Mouse (Mus musculus): Measurements from ENCODE around the gene Ccr9. TPM values are rescaled to one million over a fixed set of nuclear protein-coding genes. Genes with fewer than 3 reads are reported as not detected.
"Not testable (repeated sequence)": the region's sequence is repeated elsewhere in the genome, so short reads cannot be mapped to it uniquely, and the experiment has no call there.

The Ccr9 gene
- polyA plus RNA-seq, 1 experiment from 2014 or later, result 0.18 TPM

GRCm38 (mm10) chr9:123734133-123734532, 55.9 kb downstream of the Ccr9 start:
- 72% methylated on average over 3 of the region's 3 CpGs for WGBS
- no peaks in the 10 kb centered on the region for H3K36me3 ChIP-seq (ENCODE audit: control insufficient read depth, insufficient read depth, low read length)
- ATAC-seq (ENCODE audit: low FRiP score, low TSS enrichment), result no peak
- H3K9ac ChIP-seq (ENCODE audit: low read depth, low read length), result no peak overlapping the region
- no peaks in the 10 kb centered on the region for H3K4me1 ChIP-seq (ENCODE audit: control insufficient read depth, insufficient read depth, low read length)
- no peaks in the 10 kb centered on the region for H3K27me3 ChIP-seq (ENCODE audit: control insufficient read depth, insufficient read depth, low read length)
- no peaks in the 10 kb centered on the region for H3K9me3 ChIP-seq (ENCODE audit: control insufficient read depth, low read length)
- no peak overlapping the region for H3K4me2 ChIP-seq (replicated peaks; ENCODE audit: low read depth, low read length)
- H3K4me3 ChIP-seq (ENCODE audit: low read length), result no peak overlapping the region
- no peak overlapping the region for H3K27ac ChIP-seq (ENCODE audit: low read depth, low read length)

GRCm38 (mm10) chr9:123740799-123741198, 62.6 kb downstream of the Ccr9 start:
- no peak overlapping the region for H3K4me3 ChIP-seq (ENCODE audit: low read length)
- no peaks in the 10 kb centered on the region for H3K4me1 ChIP-seq (ENCODE audit: control insufficient read depth, insufficient read depth, low read length)
- H3K27ac ChIP-seq (ENCODE audit: low read depth, low read length), result no peak overlapping the region
- no peak overlapping the region for H3K9ac ChIP-seq (ENCODE audit: low read depth, low read length)
- H3K9me3 ChIP-seq (ENCODE audit: control insufficient read depth, low read length), result no peaks in the 10 kb centered on the region
- H3K36me3 ChIP-seq (ENCODE audit: control insufficient read depth, insufficient read depth, low read length), result no peaks in the 10 kb centered on the region
- 88% methylated on average over 4 of the region's 4 CpGs for WGBS
- no peak for ATAC-seq (ENCODE audit: low FRiP score, low TSS enrichment)
- no peak overlapping the region for H3K4me2 ChIP-seq (replicated peaks; ENCODE audit: low read depth, low read length)
- H3K27me3 ChIP-seq (ENCODE audit: control insufficient read depth, insufficient read depth, low read length), result no peaks in the 10 kb centered on the region

- H3K36me3 ChIP-seq (ENCODE audit: control insufficient read depth, insufficient read depth, low read length); H3K27ac ChIP-seq (ENCODE audit: low read depth, low read length); H3K4me1 ChIP-seq (ENCODE audit: control insufficient read depth, insufficient read depth, low read length); H3K4me2 ChIP-seq (replicated peaks; ENCODE audit: low read depth, low read length); H3K27me3 ChIP-seq (ENCODE audit: control insufficient read depth, insufficient read depth, low read length); H3K9ac ChIP-seq (ENCODE audit: low read depth, low read length); H3K4me3 ChIP-seq (ENCODE audit: low read length); ATAC-seq (ENCODE audit: low FRiP score, low TSS enrichment); H3K9me3 ChIP-seq (ENCODE audit: control insufficient read depth, low read length): not testable (repeated sequence)
- WGBS, result 90% methylated on average over 7 of the region's 8 CpGs
Observed at GRCm38 (mm10) chr9:123749687-123750086, 71.4 kb downstream of the Ccr9 start.

GRCm38 (mm10) chr9:123754333-123754732, 76.1 kb downstream of the Ccr9 start:
- 82% methylated on average over 4 of the region's 4 CpGs for WGBS
- H3K27ac ChIP-seq (ENCODE audit: low read depth, low read length), result no peak overlapping the region

DNA sequence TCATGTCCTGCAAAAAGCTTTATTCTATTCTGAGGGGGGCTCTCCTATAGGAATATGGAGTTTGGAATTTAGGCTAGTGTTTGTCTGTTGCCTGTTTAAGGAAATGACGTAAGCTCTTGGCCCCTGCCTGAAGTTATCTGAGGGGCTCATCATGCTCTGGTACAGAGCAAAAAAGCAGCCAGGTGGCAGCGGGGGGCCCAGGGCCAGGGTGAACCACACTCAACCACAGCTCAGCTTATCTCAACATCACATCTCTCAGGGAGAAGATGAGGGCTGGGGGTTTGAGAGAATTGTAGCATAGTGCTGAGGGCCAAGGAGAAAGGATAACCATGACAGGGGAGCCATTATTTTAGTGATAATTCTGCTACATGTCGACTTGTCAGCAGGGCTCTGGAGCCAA, 78.5 kb downstream of the Ccr9 start:
- no peaks in the 10 kb centered on the region for H3K9me3 ChIP-seq (ENCODE audit: control insufficient read depth, low read length)
- H3K4me2 ChIP-seq (replicated peaks; ENCODE audit: low read depth, low read length), result no peak overlapping the region
- WGBS, result 78% methylated on average over 3 of the region's 3 CpGs
- H3K27me3 ChIP-seq (ENCODE audit: control insufficient read depth, insufficient read depth, low read length), result no peaks in the 10 kb centered on the region
- H3K4me3 ChIP-seq (ENCODE audit: low read length), result no peak overlapping the region
- no peaks in the 10 kb centered on the region for H3K4me1 ChIP-seq (ENCODE audit: control insufficient read depth, insufficient read depth, low read length)
- H3K36me3 ChIP-seq (ENCODE audit: control insufficient read depth, insufficient read depth, low read length), result no peaks in the 10 kb centered on the region
- no peak overlapping the region for H3K27ac ChIP-seq (ENCODE audit: low read depth, low read length)
- ATAC-seq (ENCODE audit: low FRiP score, low TSS enrichment), result no peak
- H3K9ac ChIP-seq (ENCODE audit: low read depth, low read length), result no peak overlapping the region

More at GRCm38 (mm10) chr9:123754333-123754732, 76.1 kb downstream of the Ccr9 start:
- Histone ChIP-seq H3K36me3 (ENCODE audit: control insufficient read depth, insufficient read depth, low read length) (no peaks in the 10 kb centered on the region), H3K4me3 (ENCODE audit: low read length) (no peak overlapping the region), H3K4me1 (ENCODE audit: control insufficient read depth, insufficient read depth, low read length) (no peaks in the 10 kb centered on the region), H3K4me2 (replicated peaks; ENCODE audit: low read depth, low read length) (no peak overlapping the region), H3K27me3 (ENCODE audit: control insufficient read depth, insufficient read depth, low read length) (no peaks in the 10 kb centered on the region), H3K9ac (ENCODE audit: low read depth, low read length) (no peak overlapping the region), H3K9me3 (ENCODE audit: control insufficient read depth, low read length) (no peaks in the 10 kb centered on the region)
- ATAC-seq (ENCODE audit: low FRiP score, low TSS enrichment), result no peak

GRCm38 (mm10) chr9:123757326-123757725, 79.1 kb downstream of the Ccr9 start:
- WGBS, result 67% methylated on average over 2 of the region's 2 CpGs
- Histone ChIP-seq H3K4me1 (ENCODE audit: control insufficient read depth, insufficient read depth, low read length) (no peaks in the 10 kb centered on the region), H3K36me3 (ENCODE audit: control insufficient read depth, insufficient read depth, low read length) (no peaks in the 10 kb centered on the region), H3K27me3 (ENCODE audit: control insufficient read depth, insufficient read depth, low read length) (no peaks in the 10 kb centered on the region), H3K27ac (ENCODE audit: low read depth, low read length) (no peak overlapping the region), H3K4me3 (ENCODE audit: low read length) (no peak overlapping the region), H3K4me2 (replicated peaks; ENCODE audit: low read depth, low read length) (no peak overlapping the region), H3K9me3 (ENCODE audit: control insufficient read depth, low read length) (no peaks in the 10 kb centered on the region), H3K9ac (ENCODE audit: low read depth, low read length) (no peak overlapping the region)
- no peak for ATAC-seq (ENCODE audit: low FRiP score, low TSS enrichment)

GRCm38 (mm10) chr9:123758156-123758555, 79.9 kb downstream of the Ccr9 start:
- Histone ChIP-seq H3K27me3 (ENCODE audit: control insufficient read depth, insufficient read depth, low read length) (no peaks in the 10 kb centered on the region), H3K4me1 (ENCODE audit: control insufficient read depth, insufficient read depth, low read length) (no peaks in the 10 kb centered on the region), H3K27ac (ENCODE audit: low read depth, low read length) (no peak overlapping the region), H3K9ac (ENCODE audit: low read depth, low read length) (no peak overlapping the region), H3K4me2 (replicated peaks; ENCODE audit: low read depth, low read length) (no peak overlapping the region), H3K9me3 (ENCODE audit: control insufficient read depth, low read length) (no peaks in the 10 kb centered on the region), H3K4me3 (ENCODE audit: low read length) (no peak overlapping the region), H3K36me3 (ENCODE audit: control insufficient read depth, insufficient read depth, low read length) (no peaks in the 10 kb centered on the region)
- no peak for ATAC-seq (ENCODE audit: low FRiP score, low TSS enrichment)
- 90% methylated on average over 1 of the region's 1 CpGs for WGBS

DNA sequence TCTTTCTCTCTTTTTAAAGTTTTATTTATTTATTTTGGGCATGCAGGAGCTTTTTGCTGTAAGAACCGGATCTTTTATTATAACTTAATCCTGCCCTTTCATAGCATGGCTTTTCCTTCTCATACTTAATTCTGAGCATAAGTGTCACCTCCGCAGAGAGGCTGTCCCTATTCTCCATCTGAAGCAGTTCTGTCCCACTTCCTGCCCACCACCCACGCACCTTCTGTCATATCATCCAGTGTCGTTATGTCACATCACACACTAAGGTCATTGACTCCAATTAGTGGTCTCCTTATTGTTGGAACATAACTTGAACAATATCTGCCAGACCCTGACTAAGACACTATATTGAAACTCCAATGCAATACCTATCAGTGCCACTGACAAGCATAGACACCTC, 80.4 kb downstream of the Ccr9 start:
- WGBS, result 79% methylated on average over 4 of the region's 4 CpGs
- ATAC-seq (ENCODE audit: low FRiP score, low TSS enrichment), result no peak

GRCm38 (mm10) chr9:123760806-123761205, 82.6 kb downstream of the Ccr9 start:
- Histone ChIP-seq H3K36me3 (ENCODE audit: control insufficient read depth, insufficient read depth, low read length) (no peaks in the 10 kb centered on the region), H3K27me3 (ENCODE audit: control insufficient read depth, insufficient read depth, low read length) (no peaks in the 10 kb centered on the region), H3K4me3 (ENCODE audit: low read length) (no peak overlapping the region), H3K4me2 (replicated peaks; ENCODE audit: low read depth, low read length) (no peak overlapping the region), H3K9me3 (ENCODE audit: control insufficient read depth, low read length) (no peaks in the 10 kb centered on the region), H3K27ac (ENCODE audit: low read depth, low read length) (no peak overlapping the region), H3K4me1 (ENCODE audit: control insufficient read depth, insufficient read depth, low read length) (no peaks in the 10 kb centered on the region), H3K9ac (ENCODE audit: low read depth, low read length) (no peak overlapping the region)
- ATAC-seq (ENCODE audit: low FRiP score, low TSS enrichment), result no peak
- WGBS, result 75% methylated on average over 3 of the region's 3 CpGs

More for the DNA sequence above, 80.4 kb downstream of the Ccr9 start:
- Histone ChIP-seq H3K4me3 (ENCODE audit: low read length) (no peak overlapping the region), H3K9ac (ENCODE audit: low read depth, low read length) (no peak overlapping the region), H3K4me1 (ENCODE audit: control insufficient read depth, insufficient read depth, low read length) (no peaks in the 10 kb centered on the region), H3K27me3 (ENCODE audit: control insufficient read depth, insufficient read depth, low read length) (no peaks in the 10 kb centered on the region), H3K4me2 (replicated peaks; ENCODE audit: low read depth, low read length) (no peak overlapping the region), H3K36me3 (ENCODE audit: control insufficient read depth, insufficient read depth, low read length) (no peaks in the 10 kb centered on the region), H3K9me3 (ENCODE audit: control insufficient read depth, low read length) (no peaks in the 10 kb centered on the region), H3K27ac (ENCODE audit: low read depth, low read length) (no peak overlapping the region)

DNA sequence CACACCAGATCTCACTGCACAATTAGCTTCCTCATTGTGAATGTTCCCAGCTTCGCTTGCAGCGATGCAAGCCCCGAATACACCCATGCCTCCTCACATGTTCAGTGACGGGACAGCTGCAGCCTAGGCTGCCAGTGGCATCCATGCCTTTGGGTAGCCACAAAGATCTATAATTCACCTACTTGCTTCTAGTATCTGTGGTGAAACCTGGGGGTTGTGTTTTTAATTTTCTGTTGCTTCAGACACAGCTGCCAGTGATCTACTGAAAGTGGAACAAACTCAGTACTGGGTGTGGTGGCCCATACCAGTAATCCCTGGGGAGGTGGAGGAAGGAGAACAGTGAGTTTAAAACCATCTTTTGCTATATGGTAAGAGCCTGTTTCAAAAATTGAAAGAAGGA, 84.6 kb downstream of the Ccr9 start:
- Histone ChIP-seq H3K4me2 (replicated peaks; ENCODE audit: low read depth, low read length) (no peak overlapping the region), H3K9me3 (ENCODE audit: control insufficient read depth, low read length) (no peaks in the 10 kb centered on the region), H3K4me1 (ENCODE audit: control insufficient read depth, insufficient read depth, low read length) (no peaks in the 10 kb centered on the region), H3K27ac (ENCODE audit: low read depth, low read length) (no peak overlapping the region), H3K4me3 (ENCODE audit: low read length) (no peak overlapping the region), H3K27me3 (ENCODE audit: control insufficient read depth, insufficient read depth, low read length) (no peaks in the 10 kb centered on the region), H3K36me3 (ENCODE audit: control insufficient read depth, insufficient read depth, low read length) (no peaks in the 10 kb centered on the region), H3K9ac (ENCODE audit: low read depth, low read length) (no peak overlapping the region)
- 92% methylated on average over 4 of the region's 4 CpGs for WGBS
- ATAC-seq (ENCODE audit: low FRiP score, low TSS enrichment), result no peak
